Mouse (Mus musculus) spleen, adult 2 months (tissue): ENCODE measurements around the gene Wipf2. TPM values are rescaled to one million over a fixed set of nuclear protein-coding genes. Genes with fewer than 3 reads are reported as not detected.
A peak's percentile ranks its signal among the peaks of the same experiment; 100 is the strongest.

Experiments
- DNase-seq, 2 experiments: peaks; one replicate each; pipeline versions ENCODE4 v3.0.0 to v3.0.0-alpha.2; 2012 to 2021; ENCODE audit warnings: low spot score in 2 of 2, low read depth in 1 of 2
- H3K27ac ChIP-seq: fragments of 200-500 bp; 2 replicates; pipeline ENCODE4 v1.5.1; 2012; ENCODE audit warnings: low read length, inconsistent platforms; ENCODE audit not compliant: insufficient read depth
- H3K27me3 ChIP-seq: fragments of 200-500 bp; 2 replicates; pipeline ENCODE4 v1.6.1; 2012; ENCODE audit warnings: mild to moderate bottlenecking, moderate library complexity, low read length, inconsistent platforms; ENCODE audit not compliant: control insufficient read depth, insufficient read depth
- H3K36me3 ChIP-seq: fragments of 200-500 bp; 2 replicates; pipeline ENCODE4 v1.6.1; 2012; ENCODE audit warnings: mild to moderate bottlenecking, low read length, inconsistent platforms; ENCODE audit not compliant: control insufficient read depth, insufficient read depth
- H3K4me1 ChIP-seq: fragments of 200-500 bp; 2 replicates; pipeline ENCODE4 v1.6.1; 2011; ENCODE audit warnings: inconsistent platforms; ENCODE audit not compliant: control insufficient read depth, insufficient read depth, insufficient read length
- H3K4me3 ChIP-seq: fragments of 200-500 bp; 2 replicates; pipeline ENCODE4 v1.5.1; 2011; ENCODE audit warnings: mild to moderate bottlenecking, inconsistent platforms; ENCODE audit not compliant: insufficient read depth, insufficient read length; ENCODE audit errors: extremely low read depth
- CTCF ChIP-seq: fragments of 200-500 bp; IDR thresholded peaks from 2 replicates; pipeline ENCODE4 v1.5.1; 2011; ENCODE audit warnings: mild to moderate bottlenecking, inconsistent platforms; ENCODE audit not compliant: insufficient read depth, insufficient read length, insufficient replicate concordance; ENCODE audit errors: extremely low read depth
- POLR2A ChIP-seq: fragments of 200-500 bp; IDR thresholded peaks from 2 replicates; pipeline ENCODE4 v1.6.1; 2011; ENCODE audit warnings: low read depth, low read length, inconsistent platforms
- WGBS: fragments of 180-500 bp; shearing (Covaris S2); methylation state at CpG from one replicate; pipeline ENCODE4 v1.1.7; 2018; 5-methylcytosine and 5-hydroxymethylcytosine counted together
- polyA plus RNA-seq: library from polyadenylated mRNA; depleted of rRNA; stranded (reverse); fragments of >200 nt; gene quantifications from 2 replicates; pipeline ENCODE4 v1.2.3, GENCODE M21; 2012

The Wipf2 gene
- polyA plus RNA-seq, 1 experiment: 8.0 TPM

DNA sequence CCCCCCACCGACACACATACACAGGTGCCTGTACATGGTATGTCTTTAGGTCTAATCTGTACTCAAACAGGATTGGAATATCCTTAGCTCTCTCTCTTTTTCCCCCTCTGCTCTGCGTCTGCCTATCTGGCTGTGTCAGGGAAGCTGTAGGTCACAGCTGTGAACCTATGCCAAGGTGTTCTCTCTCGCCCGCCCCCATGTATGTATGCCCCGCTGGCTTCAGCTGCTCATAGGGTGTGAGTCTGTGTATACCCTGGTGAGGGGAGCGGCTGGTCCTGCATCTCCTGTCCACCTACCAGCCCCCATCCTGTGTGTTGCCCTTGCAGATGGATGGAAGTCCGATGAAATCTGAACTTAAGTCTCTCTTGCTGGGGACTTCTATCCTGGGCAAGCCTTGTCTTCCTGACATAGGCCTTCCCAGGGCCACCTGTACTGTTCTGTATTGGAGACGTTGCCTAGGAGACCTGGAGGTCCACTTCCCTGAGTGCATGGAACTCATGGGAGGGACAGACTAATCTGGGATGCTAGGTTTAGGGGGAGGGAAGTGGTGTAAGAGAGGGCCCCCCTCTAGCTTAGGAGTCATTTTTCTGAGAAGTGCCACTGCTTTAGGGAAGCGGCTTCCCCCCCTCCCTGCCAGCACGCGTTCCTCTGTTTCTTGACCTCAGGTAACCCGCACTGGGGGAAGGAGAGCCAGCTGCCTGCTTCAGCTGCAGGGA is 86.0 kb downstream of the Wipf2 start:
- TF ChIP-seq POLR2A: no peak
- TF ChIP-seq CTCF: no peak
- Histone ChIP-seq H3K27ac (peak overlapping the region; percentile 78), H3K27me3 (no peaks in the 10 kb centered on the region), H3K36me3 (peaks cover 11% of the 10 kb centered on the region), H3K4me1 (peaks cover 83% of the 10 kb centered on the region), H3K4me3 (no peak overlapping the region)
- WGBS: 43% methylated on average over 12 of the region's 12 CpGs
- no peak for DNase-seq

DNA sequence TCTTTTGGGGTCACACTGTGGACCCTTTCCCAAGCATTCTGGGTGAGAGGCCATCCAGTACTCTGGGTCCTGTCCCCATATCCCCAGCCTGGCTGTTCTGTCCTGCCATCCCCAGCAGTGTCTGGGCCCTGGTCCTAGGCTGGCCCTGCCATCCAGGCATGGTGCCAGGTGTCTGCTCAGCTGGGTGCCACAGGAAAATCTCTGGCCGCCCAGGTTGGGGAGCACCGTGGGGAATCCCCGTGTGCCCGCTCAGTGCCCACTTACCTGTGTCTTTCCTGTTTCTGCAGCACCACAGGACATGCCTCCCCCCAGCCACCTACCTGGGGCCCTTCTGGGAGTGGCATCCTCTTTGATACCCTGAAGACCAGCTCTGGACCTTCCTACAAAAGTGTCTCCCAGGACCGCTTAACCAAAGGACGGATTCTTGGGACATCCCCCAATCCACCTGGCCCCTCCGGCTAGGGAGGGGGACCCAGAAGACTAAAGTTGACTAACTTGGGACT is 86.6 kb downstream of the Wipf2 start:
- no peak for DNase-seq
- 51% methylated on average over 7 of the region's 7 CpGs for WGBS
- H3K27me3 ChIP-seq: no peaks in the 10 kb centered on the region
- TF ChIP-seq POLR2A (no peak), CTCF (no peak)
- H3K4me3 ChIP-seq: no peak overlapping the region
- peaks cover 83% of the 10 kb centered on the region for H3K4me1 ChIP-seq
- peaks cover 11% of the 10 kb centered on the region for H3K36me3 ChIP-seq
- peak overlapping the region; percentile 78 for H3K27ac ChIP-seq

DNA sequence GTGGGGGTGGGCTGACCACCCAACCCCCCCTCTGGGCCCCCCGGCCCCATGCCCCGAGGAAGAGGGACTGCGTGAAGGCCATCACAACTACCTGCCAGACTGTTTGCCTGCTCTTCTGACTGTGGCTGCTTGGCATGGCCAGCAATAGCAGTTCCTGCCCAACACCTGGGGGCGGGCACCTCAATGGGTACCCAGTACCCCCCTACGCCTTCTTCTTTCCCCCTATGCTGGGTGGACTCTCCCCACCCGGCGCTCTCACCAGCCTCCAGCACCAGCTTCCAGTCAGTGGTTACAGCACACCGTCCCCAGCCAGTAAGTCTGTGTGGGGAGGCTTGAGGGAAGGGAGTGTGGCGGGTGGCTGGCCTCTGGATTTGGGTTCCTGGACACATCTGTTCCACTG is 87.0 kb downstream of the Wipf2 start:
- TF ChIP-seq POLR2A (no peak), CTCF (no peak)
- peaks cover 11% of the 10 kb centered on the region for H3K36me3 ChIP-seq

DNA sequence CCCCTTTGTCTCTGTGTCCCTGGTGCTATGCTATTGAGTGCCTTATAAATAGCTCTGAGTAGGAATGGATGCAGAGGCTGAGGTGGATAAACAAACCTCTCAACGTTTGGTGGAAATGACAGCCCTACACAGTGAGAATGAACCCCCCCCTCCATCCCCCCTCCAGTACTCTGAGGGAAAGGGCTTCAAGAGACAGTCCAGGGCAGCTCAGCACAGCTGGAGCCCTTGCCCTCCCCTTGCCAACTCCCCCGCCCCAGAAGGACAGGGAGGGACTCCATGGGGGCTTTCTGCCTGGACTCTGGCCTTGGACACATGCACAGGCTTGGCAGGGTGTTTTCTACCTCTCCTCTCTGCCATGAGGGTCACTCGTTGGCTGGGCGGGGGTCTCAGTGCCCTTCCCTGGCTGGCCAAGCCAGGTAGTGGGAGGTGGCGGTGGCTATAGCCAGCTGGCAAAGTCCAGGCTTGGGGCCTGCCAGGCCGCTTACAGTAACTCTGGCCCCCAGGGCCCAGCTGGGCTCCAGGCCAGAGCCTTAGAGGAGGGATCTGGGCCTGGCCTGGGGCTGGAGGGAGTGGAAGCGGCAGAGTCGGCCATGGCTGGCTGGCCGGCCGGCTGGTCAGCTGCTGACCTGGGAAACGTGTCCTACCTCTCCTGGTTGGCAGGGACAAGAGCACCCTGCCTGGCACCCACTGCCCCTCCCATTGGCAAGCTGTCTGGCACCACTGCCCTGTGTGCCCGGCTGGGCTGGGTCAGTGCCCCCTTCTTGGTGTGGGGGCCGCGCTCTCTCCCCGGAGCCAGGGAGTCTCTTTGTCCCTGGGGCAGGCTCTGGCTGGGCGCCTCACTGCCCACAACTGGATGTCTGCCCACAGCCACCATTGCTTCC is 87.8 kb downstream of the Wipf2 start:
- Histone ChIP-seq H3K4me1 (peaks cover 75% of the 10 kb centered on the region), H3K27me3 (no peaks in the 10 kb centered on the region), H3K36me3 (peaks cover 11% of the 10 kb centered on the region), H3K4me3 (no peak overlapping the region), H3K27ac (peak overlapping the region; percentile 73)
- 73% methylated on average over 16 of the region's 16 CpGs for WGBS
- TF ChIP-seq CTCF: no peak
- no peak for TF ChIP-seq POLR2A
- no peak for DNase-seq

More for the DNA sequence above, 87.0 kb downstream of the Wipf2 start:
- no peaks in the 10 kb centered on the region for H3K27me3 ChIP-seq
- 72% methylated on average over 9 of the region's 9 CpGs for WGBS
- H3K4me3 ChIP-seq: no peak overlapping the region
- no peak for DNase-seq
- peak overlapping the region; percentile 39 for H3K27ac ChIP-seq
- H3K4me1 ChIP-seq: peaks cover 83% of the 10 kb centered on the region

DNA sequence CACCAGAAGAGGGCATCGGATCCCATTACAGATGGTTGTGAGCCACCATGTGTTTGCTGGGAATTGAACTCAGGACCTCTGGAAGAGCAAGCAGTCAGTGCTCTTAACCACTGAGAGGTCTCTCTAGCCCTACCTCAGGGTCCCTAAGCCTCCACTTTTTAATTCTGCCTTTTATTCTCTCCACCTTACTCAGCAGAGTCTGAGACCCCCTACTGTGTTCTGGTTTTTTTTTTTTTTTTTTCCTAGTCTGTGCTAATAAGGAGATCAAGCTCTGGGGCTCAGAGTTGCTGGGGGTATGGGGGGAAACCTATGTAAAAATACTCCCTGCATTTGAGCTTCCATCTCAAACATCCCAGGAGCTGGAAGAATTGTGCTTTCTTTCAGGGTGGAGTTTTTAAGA is 88.7 kb downstream of the Wipf2 start:
- H3K4me1 ChIP-seq: peaks cover 71% of the 10 kb centered on the region
- H3K27ac ChIP-seq: no peak overlapping the region
- no peak for DNase-seq
- WGBS: 88% methylated on average over 1 of the region's 1 CpGs
- TF ChIP-seq POLR2A (no peak), CTCF (no peak)
- no peak overlapping the region for H3K4me3 ChIP-seq
- H3K27me3 ChIP-seq: no peaks in the 10 kb centered on the region
- H3K36me3 ChIP-seq: peaks cover 11% of the 10 kb centered on the region

DNA sequence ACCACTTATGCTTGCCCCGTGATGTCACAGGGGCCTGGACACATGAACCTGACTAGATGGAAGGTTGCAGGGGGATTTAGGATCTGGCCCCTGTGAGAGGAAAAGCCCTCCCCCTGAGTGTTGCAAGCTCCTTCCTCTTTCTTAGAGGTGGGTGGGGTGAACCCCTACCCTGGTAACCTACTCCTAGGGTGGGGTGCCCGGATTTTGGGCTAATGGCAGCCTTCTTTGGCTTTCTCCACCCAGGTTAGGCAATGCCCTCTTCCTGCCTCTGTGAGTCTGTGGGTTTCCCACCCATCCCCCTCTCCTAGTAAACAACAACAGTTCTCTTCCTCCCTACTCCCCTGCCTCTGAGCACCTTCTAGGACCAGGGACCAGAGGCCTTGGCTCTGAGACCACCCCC is 89.3 kb downstream of the Wipf2 start:
- H3K27me3 ChIP-seq: no peaks in the 10 kb centered on the region

More for the DNA sequence above, 89.3 kb downstream of the Wipf2 start:
- no peak for DNase-seq
- Histone ChIP-seq H3K36me3 (peaks cover 11% of the 10 kb centered on the region), H3K4me3 (no peak overlapping the region), H3K27ac (peak overlapping the region; percentile 24), H3K4me1 (peaks cover 65% of the 10 kb centered on the region)
- WGBS: 47% methylated on average over 2 of the region's 2 CpGs
- TF ChIP-seq CTCF (no peak), POLR2A (no peak)
